Mouse (Mus musculus) limb, embryonic 14.5 days (tissue): ENCODE results near the gene Ccdc50. TPM values are rescaled to one million over a fixed set of nuclear protein-coding genes. Genes with fewer than 3 reads are reported as not detected.

Experiments
- ATAC-seq: fragments of 200-750 bp; cut with Nextera tagmentation; 2 replicates; pipeline ENCODE4 v1.8.0; 2017; ENCODE audit warnings: low read depth, moderate number of reproducible peaks, moderate TSS enrichment; ENCODE audit not compliant: low FRiP score
- DNase-seq: peaks from one replicate; pipeline ENCODE4 v3.0.0-alpha.2; 2015; ENCODE audit warnings: low spot score
- H3K27ac ChIP-seq: fragments of 300-500 bp; sonication (generic); replicated peaks from 2 replicates; pipeline ENCODE4 v1.5.1; 2014; ENCODE audit warnings: low read depth, mild to moderate bottlenecking, low read length, moderate library complexity, mixed read lengths
- H3K27me3 ChIP-seq: fragments of 300-500 bp; sonication (generic); 2 replicates; pipeline ENCODE4 v1.6.1; 2014; ENCODE audit warnings: low read length, mixed read lengths; ENCODE audit not compliant: control insufficient read depth, insufficient read depth
- H3K36me3 ChIP-seq: fragments of 300-500 bp; sonication (generic); 2 replicates; pipeline ENCODE4 v1.6.1; 2014; ENCODE audit warnings: mild to moderate bottlenecking, low read length, moderate library complexity, mixed read lengths; ENCODE audit not compliant: control insufficient read depth, insufficient read depth
- H3K4me1 ChIP-seq: fragments of 300-500 bp; sonication (generic); 2 replicates; pipeline ENCODE4 v1.6.1; 2014; ENCODE audit warnings: antibody characterized with exemption, low read length, mixed read lengths; ENCODE audit not compliant: control insufficient read depth, insufficient read depth
- H3K4me2 ChIP-seq: fragments of 300-500 bp; sonication (generic); replicated peaks from 2 replicates; pipeline ENCODE4 v1.6.1; 2014; ENCODE audit warnings: low read depth, mild to moderate bottlenecking, low read length, moderate library complexity; ENCODE audit not compliant: severe bottlenecking
- H3K4me3 ChIP-seq: fragments of 300-500 bp; sonication (generic); replicated peaks from 2 replicates; pipeline ENCODE4 v1.5.1; 2014; ENCODE audit warnings: low read length
- H3K9ac ChIP-seq: fragments of 300-500 bp; sonication (generic); 2 replicates; pipeline ENCODE4 v1.6.1; 2014; ENCODE audit warnings: mild to moderate bottlenecking, low read depth, low read length, moderate library complexity; ENCODE audit not compliant: severe bottlenecking
- H3K9me3 ChIP-seq: fragments of 300-500 bp; sonication (generic); 2 replicates; pipeline ENCODE4 v1.6.1; 2016; ENCODE audit warnings: low read length; ENCODE audit not compliant: control insufficient read depth
- POLR2A ChIP-seq: fragments of 200-500 bp; IDR thresholded peaks from 2 replicates; pipeline ENCODE4 v1.8.0; 2012; ENCODE audit warnings: inconsistent platforms, mild to moderate bottlenecking, moderate library complexity, borderline replicate concordance; ENCODE audit not compliant: insufficient read depth, insufficient read length; ENCODE audit errors: extremely low read depth
- WGBS: fragments of 180-500 bp; shearing (Covaris S2); extraction: QIAGEN DNeasy Blood & Tissue Kit; methylation state at CpG from one replicate; pipeline ENCODE4 v1.1.7; 2014; 5-methylcytosine and 5-hydroxymethylcytosine counted together
- polyA plus RNA-seq, 2 experiments: library from polyadenylated mRNA; depleted of rRNA in 1 of 2; stranded (reverse) in 1 of 2; unstranded in 1 of 2; fragments of >200 nt; fragmentation: Nextera tagmentation in 1 of 2; extraction: Ambion mirVana in 1 of 2; gene quantifications; 2 replicates each; pipeline versions ENCODE4 v1.2.1 to v1.2.3; 2012 to 2014

The Ccdc50 gene
- polyA plus RNA-seq, 2 experiments = 39.4 to 50.5 TPM

- no peaks in the 10 kb centered on the region for H3K27me3 ChIP-seq
- no peak for TF ChIP-seq POLR2A
- WGBS = 66% methylated on average over 1 of the region's 1 CpGs
- no peak overlapping the region for H3K27ac ChIP-seq
- no peaks in the 10 kb centered on the region for H3K4me1 ChIP-seq
- no peaks in the 10 kb centered on the region for H3K36me3 ChIP-seq
- ATAC-seq = no peak
- H3K4me2 ChIP-seq = no peak overlapping the region
- no peak for DNase-seq
- H3K9me3 ChIP-seq = no peaks in the 10 kb centered on the region
- no peak overlapping the region for H3K4me3 ChIP-seq
- H3K9ac ChIP-seq = no peak overlapping the region
Observed at GRCm38 (mm10) chr16:27483834-27484233, 95.2 kb downstream of the Ccdc50 start.

Other genes starting within 250 kb of the Ccdc50 start
- gene Ostn, start 81.4 kb upstream of the Ccdc50 start, polyA plus RNA-seq (2012; rRNA removed) = 2.2 and 3.0 TPM in 2 replicates
- 4.2 and 7.4 TPM in 2 replicates for gene Ostn, start 81.4 kb upstream of the Ccdc50 start, polyA plus RNA-seq (2014; fragmentation: Nextera tagmentation; extraction: Ambion mirVana)
- gene Uts2b, start 18.6 kb upstream of the Ccdc50 start, polyA plus RNA-seq (2012; rRNA removed) = 1.3 and 1.5 TPM in 2 replicates
- gene Uts2b, start 18.6 kb upstream of the Ccdc50 start, polyA plus RNA-seq (2014; fragmentation: Nextera tagmentation; extraction: Ambion mirVana) = 0.62 and 0.91 TPM in 2 replicates